Mouse (Mus musculus): Measurements from ENCODE around the gene Atp8b2.

The Atp8b2 gene

DNA sequence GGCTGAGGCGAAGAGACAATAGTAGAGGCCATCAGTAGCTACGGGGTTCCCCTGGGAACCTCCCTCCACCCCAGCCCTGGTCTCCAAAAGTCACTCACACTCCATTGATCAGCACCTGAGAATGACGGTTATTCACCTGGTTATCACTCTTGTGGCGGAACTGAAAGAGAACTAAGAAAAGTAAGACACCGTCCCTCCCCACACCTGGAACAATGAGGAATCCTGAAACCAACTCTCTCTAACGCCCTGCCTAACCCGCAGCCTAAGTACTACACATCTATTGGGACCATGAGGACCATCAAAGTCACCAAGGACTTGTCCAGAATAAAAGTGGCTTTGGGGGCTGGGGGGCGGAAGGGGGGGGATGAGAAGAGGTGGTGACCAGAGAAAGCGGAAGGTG is 5.4 kb downstream of the Atp8b2 start:
- no peak for DNase-seq

DNA sequence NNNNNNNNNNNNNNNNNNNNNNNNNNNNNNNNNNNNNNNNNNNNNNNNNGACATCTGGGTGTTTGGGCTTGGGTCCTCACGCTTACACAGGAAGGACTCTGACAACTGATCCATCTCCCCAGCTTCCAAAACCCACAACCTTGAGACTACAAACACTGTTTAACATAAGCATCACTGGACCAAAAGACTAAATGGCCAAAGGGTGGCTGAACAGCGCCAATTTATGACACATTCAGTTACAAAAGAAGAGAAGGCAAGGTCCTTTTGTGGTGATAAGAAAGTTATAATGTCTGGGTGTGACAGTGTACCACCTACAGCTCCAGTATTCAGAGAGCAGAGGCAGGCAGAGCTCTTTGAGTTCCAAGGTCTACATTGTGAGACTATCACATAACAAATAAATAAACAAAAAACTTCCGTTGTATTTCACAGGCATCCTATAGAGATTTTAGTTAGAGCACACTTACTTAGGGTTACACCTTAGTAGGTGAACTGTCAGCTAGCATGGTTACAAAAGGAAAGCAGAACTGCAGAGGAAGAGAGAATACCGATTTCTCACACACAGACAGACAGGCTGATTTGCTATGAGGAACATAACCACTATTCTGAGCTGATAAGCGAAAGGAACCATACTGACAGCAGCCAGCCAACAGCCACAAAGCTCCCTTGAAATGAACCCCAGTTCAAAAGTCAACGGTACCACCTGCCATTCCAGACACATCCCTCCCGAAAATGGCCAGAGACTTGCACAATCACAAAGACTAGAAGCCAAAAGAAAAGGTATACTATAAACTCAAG is 6.9 kb downstream of the Atp8b2 start:
- DNase-seq: no peak

DNA sequence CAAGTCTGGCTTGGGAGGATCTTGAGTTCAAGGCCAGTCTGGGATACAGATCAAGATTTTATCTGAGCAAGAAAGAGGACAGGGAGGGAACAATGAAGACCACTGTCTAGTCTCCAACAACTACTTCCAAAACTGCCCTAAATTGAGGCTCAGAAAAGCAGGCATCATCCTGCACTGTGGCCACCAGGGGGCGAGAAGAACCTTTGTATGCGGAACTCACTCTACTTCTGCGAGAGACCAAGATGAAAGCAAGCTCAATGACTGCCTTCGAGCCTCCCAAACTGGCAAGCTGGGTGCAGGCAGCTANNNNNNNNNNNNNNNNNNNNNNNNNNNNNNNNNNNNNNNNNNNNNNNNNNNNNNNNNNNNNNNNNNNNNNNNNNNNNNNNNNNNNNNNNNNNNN is 9.9 kb downstream of the Atp8b2 start:
- peak; percentile 82 for DNase-seq

DNA sequence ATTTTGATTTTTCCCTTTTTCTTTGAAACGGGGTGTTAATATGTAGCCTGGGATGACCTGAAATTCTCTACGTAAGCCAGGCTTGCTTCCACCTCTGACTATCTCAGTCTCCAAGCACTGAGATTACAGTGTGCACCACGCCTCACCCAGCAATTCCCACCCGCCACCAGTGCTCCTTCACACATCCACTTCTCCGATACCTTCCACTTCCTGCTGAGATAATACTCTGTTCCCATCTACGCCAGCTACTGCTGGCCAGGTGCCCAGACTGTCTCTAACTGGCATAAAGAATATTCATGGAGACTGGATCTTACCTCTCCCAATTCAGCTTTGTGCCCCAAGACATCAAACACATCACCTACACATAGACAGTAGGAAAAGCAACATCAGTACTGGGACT is 14.7 kb downstream of the Atp8b2 start:
- DNase-seq: no peak

DNA sequence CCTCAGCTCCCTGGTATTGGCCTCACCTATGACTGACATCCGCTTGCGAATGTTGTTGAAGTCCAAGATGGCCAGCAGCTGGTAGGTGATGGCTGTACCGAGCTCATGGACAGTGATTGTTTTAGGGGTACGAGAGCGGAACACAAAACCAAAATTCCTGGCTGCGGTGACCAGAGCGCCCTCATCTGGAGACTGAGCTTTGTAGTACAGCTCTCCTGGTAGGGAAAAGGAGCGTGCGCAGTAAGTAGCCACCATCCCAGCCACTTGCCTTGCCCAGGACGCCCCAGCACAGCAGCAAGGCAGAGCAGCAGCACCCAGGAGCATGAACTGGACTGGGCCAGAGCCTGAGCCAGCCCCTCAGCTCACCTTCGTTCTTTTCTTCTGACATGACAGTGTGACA is 15.3 kb downstream of the Atp8b2 start:
- no peak for DNase-seq

DNA sequence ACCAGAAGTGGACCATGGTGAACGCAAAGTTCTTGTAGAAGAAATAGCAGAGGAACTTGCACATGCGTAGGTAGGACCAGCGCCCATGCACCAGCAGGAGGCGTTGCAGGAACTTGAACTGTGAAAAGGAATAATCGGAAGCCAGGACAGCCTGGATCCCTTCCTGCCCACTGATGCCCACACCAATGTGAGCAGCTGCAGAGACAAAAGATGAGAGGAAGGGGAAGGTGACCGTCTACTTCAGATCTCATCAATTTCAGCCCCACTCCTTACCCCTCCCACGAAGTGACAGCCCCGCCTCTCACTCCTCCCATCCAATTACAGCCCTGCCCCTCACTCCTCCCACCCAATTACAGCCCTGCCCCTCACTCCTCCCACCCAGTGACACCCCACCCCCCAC is 18.3 kb downstream of the Atp8b2 start:
- no peak for DNase-seq

DNA sequence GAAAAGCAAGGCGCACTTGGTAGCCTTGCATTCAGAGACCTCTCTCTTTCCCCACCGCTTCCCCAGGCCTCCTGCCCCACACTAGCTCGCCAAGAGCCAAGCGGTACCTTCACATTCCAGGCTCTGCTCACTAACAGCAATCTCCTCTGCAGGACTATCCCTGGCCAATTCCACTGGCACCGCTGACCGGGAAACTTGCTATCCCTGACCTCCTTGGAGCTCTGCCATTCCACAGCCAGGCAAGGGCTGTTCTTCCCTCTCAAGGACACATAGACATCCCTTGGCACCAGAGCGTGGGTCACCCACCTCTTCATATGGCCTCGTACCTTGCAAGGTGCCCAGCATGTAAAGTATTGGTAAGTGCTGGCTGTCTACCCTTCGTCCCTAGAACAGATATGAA is 20.4 kb downstream of the Atp8b2 start:
- DNase-seq: no peak

DNA sequence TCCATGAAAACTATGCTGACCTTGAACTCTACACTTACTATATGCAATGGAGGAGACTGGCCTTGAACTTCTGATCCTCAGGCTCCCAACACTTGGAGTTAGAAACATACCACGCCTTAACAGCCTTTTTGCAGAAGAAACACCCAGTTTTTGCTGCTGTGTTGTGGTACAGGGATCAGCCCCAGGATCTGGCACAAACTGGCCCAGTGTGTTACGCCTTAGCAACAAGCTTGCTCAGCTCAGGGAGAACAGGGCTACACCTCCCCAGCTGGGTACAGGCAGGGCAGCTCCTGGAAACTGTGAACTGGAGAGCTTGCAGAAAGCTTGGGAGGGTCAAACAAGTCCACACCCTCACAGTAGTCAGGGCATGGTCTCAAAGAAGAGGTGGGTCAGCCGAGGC is 26.8 kb downstream of the Atp8b2 start:
- DNase-seq: no peak

DNA sequence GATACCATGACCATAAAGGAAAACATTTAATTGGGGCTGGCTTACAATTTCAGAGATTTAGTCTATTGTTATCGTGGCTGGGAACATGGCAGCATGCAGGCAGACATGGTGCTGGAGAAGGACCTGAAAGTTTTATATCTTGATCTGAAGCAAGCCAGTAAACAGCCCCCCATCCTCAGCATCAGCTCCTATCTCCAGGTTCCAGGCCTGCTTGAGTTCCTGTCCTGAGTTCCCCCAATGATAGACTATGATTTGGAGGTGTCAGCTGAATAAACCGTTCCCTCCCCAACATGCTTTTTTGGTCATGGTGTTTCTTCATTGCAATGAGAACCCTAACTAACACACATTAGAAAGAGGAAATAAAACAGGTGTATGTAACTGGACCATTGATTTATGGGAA is 30.4 kb downstream of the Atp8b2 start:
- no peak for DNase-seq

DNA sequence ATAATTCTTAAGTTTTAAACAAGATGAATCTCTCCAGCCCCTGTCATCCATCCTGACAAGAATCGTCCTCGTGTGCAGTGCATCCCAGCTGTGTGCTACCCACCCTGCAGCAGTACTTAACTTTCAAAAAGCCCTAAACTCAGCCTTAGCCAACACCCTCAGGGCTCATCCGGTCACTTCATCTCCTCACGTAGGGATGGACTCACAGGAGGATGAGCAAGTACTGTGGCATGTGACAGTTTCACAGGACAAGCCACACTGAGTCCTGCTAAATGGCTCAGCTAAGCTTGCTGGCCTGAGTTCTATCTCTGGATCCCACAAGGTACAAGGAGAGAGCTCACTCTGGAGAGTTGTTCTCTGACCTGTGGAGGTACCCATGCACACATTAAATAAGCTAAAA is 34.4 kb downstream of the Atp8b2 start:
- no peak for DNase-seq

DNA sequence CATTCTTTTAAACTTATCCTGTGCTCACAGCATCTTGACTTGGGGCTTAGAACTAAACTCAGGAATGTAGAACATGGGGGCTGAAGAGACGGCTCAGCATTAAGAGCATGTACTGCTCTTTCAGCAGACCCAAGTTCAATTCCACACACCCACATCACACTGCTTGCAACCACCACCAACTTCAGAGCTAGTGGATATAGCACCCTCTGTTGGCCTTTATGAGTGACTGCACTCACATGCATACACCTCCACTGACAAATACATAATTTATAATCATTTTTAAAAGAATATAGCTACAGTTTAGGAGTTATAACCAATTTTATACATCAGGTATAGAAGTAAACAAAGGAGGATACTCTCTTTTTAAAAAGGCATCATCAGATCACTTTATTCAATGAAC is 36.9 kb downstream of the Atp8b2 start:
- DNase-seq: no peak

DNA sequence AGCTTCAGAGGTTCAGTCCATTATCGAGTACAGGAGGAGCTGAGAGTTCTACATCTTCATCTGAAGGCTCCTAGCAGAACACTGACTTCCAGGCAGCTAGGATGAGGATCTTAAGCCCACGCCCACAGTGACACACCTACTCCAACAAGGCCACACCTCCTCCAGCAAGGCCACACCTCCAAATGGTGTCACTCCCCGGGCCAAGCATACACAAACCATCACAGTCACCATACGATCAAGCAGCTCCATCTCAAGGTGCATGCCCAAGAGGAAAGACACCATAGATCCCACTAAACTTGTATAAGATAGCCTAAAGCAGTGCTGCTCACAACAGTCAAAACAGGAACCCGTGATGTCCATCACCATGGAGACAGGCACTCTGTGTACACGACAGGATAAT is 42.6 kb downstream of the Atp8b2 start:
- no peak for DNase-seq

DNA sequence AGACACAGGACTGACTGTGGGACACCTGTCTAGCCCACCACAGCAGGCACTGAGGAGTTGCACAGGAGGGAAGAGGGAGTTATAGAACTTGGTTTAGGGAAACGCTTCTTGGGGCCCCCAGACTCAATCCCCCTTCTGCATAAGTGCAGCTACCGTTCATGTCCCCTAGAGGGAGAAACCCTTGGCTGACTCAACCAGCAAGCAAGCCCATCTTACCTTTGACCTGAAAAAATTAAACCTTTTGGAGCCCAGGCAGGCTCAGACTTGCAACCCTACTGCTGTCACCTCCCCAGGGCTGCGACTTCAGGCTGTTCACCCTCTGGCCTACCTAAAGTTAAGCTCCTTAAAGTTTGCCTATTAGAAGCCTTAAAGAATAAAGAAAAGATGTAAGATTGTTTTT is 45.9 kb downstream of the Atp8b2 start:
- DNase-seq: no peak

DNA sequence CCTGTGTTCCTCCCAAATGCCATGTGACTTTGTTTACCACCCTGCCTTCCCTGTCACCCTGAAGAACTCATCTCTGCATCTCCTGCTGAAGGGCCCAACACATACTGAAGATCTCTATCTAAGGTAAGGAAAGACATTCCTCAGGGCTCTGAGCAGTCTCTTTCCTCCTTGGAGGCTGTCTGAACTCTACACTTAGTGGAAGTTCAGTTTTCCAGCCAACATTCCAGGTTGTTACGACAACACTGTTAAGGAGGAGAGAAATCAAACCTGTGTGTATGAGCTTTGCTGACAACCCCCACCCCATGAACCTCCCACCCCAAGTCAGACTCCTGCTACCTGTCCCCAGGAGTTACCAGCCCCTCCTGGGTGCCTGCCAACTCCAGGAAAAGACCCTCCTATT is 46.7 kb downstream of the Atp8b2 start:
- no peak for DNase-seq

DNA sequence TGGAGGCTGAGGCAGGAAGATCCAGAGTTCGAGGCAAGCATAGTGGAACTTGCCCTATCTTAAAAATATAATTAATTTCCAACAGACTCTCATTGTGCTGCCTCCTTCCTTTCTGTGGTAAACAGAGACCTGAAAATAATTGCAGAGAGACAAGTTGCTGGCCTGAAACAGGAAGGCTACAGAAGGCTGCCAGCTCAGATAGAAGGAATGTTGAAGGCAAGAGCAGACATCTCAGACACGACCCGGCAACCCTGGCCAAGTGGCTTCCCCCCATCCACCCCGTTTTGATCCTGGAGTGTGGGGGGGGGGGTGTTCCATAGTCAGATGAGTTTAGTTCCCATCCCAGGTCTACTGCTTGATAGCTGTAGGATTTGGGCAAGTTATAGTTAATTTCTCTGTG is 48.6 kb downstream of the Atp8b2 start:
- no peak for DNase-seq

DNA sequence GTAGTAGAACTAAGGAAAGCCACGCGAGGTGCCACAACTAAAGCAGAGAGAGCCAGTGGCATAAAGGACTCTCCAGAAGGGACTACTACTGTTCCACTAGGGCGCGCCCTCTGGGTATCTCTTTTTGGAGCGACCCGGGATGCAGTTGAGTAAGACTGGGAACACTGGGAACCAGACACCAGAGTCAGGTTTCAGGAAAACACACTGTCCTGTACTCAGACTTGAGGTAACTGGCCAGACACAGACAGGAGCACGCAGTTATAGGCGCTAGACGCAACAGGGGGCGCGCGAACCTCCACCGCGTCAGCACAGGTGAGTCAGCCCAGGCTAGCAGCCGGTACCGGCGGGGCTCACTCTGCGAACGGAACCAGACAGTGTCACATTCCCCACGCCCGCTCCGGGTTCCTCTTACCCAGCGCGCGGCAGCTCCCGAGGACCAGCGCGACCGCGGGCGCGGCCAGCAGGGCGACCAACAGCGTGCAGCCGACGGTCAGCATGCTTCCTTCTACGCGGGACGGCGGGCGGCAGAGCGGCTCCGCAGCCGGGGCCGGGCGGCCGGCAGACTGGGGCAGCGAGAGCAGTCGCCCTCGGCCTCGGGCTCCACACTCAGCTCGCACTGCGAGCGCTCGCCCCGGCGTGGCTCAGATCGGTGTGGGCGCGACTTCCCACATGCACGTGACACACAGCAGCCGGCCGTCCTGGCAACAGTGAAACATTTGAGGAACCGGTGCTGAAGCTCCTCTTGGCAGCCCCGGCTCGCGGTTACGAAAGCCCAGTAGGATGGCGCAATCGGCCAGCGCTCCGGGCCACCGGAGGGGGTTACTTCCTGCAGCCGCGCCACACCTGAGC is 50.5 kb downstream of the Atp8b2 start, which contains the start of gene Il6ra:
Gene Il6ra, minus strand, starts transcription at position 654 of the 849 bp plus-strand sequence.
- DNase-seq: peak; percentile 63

DNA sequence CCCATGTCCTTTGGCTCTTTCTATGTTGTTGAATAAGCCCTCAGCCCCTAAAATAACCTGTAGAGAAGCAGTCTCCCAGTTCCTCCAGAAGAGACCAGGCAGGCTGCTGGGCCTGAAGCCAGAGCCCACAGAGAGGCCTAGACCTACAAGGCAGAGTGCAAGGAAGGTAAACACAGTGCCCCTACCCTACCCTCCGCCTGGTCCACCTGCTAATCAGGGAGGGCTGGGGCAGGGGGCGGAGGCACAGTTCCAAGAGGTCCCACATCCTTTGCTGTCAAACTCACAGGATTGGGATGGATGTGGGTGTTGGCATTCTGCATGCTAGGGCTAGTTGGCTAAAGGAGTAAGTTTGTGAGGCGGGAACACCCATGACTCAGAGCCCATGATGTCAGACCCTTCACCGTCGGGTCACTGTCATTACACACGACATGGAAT is 51.2 kb downstream of the Atp8b2 start:
- no peak for DNase-seq

DNA sequence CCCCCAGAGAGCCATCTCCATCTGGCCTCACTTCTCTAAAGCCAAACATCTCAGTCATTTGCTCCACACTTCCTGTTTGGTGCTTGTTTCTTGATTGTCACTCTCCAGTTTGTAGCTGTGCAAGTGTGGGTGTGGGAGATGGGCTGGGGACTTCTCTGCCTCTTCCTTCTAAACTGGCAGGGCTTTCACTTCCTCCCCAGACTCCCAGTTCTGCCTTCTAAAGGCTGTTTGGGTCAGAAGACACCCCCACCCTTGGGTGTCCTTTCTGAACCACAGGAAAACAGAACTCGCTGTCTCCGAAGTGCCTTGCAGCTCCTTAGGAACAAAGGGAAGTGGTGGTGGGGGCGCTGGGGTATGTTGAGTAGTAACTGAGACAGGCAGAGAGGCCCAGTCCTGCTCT is 52.1 kb downstream of the Atp8b2 start:
- DNase-seq: peak; percentile 28

DNA sequence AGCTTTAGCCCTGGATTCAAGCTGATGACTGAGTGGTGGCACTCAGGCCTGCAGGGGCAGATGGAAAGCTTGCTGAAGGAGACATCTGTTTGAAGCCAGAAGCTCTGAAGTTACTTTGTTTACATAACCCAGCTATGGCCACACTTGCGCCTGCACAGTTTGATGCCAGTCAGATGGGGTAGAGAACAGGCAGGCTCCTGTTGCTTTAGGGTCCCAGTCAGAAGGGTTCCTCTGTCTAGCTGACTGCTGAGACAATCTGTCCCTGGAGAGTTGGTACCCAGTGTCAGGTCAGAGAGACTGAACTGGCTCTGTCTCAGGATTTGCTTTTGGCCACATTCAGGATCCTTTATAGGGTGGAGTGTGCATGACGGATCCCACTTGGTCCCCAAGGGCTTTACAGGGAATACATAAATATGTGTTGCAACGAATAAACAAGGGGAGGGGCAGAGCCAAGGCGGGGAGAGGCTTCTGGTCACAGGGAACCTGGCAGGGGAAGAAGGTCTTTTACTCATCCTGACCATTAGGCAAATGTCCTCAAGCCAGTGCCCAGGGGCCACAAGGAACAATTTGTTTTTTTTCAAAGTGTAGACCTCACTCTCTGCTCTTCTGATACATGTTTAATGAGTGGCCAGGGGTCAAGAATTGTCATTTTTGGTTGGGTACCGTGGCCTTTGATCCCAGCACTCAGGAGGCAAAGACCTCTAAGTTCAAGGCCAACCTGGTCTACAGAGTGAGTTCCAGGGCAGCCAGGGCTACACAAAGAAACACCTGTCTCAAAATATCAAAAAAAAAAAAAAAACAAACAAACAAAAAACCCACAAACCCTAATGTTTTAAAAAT is 53.4 kb downstream of the Atp8b2 start:
- DNase-seq: no peak

DNA sequence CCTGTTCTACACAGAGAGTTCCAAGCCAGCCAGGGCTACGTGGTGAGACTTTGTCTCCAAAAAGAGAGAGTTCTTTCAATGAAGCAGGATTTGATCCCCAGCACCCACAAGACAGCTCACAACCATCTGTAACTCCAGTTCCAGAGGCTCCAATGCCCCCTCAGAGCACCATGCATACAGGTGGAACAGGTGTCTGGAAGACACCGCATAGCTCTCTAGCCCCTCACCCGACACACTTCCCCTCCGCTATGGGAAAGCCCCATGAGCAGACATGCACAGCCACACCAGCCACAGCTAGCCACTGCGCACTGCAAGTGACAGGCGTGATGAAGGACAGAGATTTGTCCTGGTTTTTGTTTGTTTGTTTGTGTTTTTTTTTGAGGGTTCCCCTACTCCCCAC is 54.5 kb downstream of the Atp8b2 start:
- no peak for DNase-seq

DNA sequence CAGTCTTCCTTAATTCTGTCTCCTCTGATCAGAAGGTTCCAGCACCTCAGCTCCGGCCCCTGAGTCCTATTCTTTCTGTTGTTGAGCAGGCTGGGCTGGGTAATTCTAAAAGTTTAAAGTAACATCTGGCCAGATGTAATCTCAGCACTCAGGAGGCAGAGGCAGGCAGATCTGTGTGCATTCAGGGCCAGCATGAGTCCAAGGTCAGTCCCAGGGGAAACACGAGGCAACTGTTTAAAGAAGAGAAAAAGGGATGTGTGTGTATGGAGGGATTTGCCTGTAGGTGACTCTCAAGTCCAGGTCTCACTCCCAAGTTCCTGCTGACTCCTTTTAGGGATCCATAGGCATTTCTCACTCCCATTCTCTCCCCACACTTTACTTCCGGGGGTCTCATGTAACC is 55.5 kb downstream of the Atp8b2 start:
- DNase-seq: no peak

DNA sequence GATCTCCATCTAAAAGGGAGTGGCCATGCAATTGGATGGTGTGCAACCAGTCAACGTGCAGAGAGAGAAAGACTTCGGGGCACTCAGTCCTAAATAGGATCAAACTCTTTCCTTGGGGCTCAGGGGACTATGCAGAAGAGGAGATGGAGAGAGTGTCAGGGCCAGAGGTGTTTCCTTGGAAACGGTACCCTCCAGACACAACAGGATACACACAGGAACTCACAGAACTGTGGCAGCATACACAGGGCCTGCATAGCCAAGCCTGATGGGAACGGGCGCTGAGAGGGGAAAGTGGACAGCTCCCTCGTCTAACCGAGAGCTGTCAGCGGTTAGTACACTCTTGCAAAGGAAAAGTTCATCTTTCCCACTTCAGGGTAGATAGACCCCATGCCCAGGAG is 63.8 kb downstream of the Atp8b2 start:
- DNase-seq: no peak

DNA sequence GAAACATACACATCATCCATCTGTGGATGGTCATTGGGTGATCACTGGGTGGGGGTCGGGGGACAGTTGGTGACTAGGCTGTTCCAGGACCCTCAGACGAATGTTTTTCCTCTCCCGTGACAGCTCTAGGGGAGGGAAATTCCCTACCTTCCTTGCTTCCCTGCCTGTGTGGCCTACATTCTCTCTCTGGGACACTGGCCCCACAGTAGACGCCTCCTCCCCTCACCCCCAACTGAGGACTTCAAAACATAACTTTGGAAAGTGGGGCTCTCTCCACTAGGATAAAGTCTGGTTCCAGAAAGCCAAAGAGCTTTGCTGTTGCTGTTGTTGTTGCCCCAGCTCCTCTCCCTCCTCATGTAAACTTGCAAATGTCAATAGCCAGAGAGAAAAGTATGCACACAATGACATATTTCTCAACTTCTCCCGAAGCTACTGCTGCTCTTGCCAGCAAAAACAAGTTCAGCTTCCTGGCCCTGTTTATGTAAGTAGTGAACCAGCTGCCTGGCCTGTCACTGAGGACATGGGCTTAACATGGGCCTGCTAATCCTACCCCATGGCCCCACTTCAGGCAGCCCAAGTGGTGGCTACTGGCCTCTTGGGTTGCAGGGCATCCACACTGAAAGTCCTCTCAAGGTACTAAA is 64.3 kb downstream of the Atp8b2 start:
- DNase-seq: no peak

Measured in thymus, postnatal 25 days (tissue).